Mouse (Mus musculus): Measurements from ENCODE around the gene Elob.

The Elob gene

GRCm38 (mm10) chr17:23823614-23824013 lies 5.3 kb downstream of the Elob start:
- no peak for DNase-seq (ENCODE audit: low read depth)

GRCm38 (mm10) chr17:23823018-23823417 lies 5.9 kb downstream of the Elob start:
- no peak for DNase-seq (ENCODE audit: low read depth)

GRCm38 (mm10) chr17:23822094-23822493 lies 6.8 kb downstream of the Elob start:
- no peak for DNase-seq (ENCODE audit: low read depth)

- DNase-seq (ENCODE audit: low read depth) = no peak
Observed at GRCm38 (mm10) chr17:23820731-23821130, 8.2 kb downstream of the Elob start.

- DNase-seq (ENCODE audit: low read depth) = no peak
Observed at GRCm38 (mm10) chr17:23819235-23819634, 9.7 kb downstream of the Elob start.

- DNase-seq (ENCODE audit: low read depth) = no peak
Observed at GRCm38 (mm10) chr17:23818579-23818978, 10.4 kb downstream of the Elob start.

GRCm38 (mm10) chr17:23815641-23816040 lies 13.3 kb downstream of the Elob start:
- DNase-seq (ENCODE audit: low read depth) = no peak

GRCm38 (mm10) chr17:23807918-23808317 lies 21.0 kb downstream of the Elob start:
- DNase-seq (ENCODE audit: low read depth) = no peak

- DNase-seq (ENCODE audit: low read depth) = no peak
Observed at GRCm38 (mm10) chr17:23806867-23807266, 22.1 kb downstream of the Elob start.

- DNase-seq (ENCODE audit: low read depth) = no peak
Observed at GRCm38 (mm10) chr17:23804426-23805085, 24.4 kb downstream of the Elob start.

GRCm38 (mm10) chr17:23803366-23804041 lies 25.4 kb downstream of the Elob start:
- DNase-seq (ENCODE audit: low read depth) = no peak

GRCm38 (mm10) chr17:23802746-23803365 lies 26.1 kb downstream of the Elob start:
- DNase-seq (ENCODE audit: low read depth) = peak; percentile 100

- no peak for DNase-seq (ENCODE audit: low read depth)
Observed at GRCm38 (mm10) chr17:23801627-23802026, 27.3 kb downstream of the Elob start.

- DNase-seq (ENCODE audit: low read depth) = no peak
Observed at GRCm38 (mm10) chr17:23797316-23797715, 31.6 kb downstream of the Elob start.

- DNase-seq (ENCODE audit: low read depth) = no peak
Observed at GRCm38 (mm10) chr17:23795323-23795722, 33.6 kb downstream of the Elob start.

GRCm38 (mm10) chr17:23791079-23791357 lies 37.9 kb downstream of the Elob start:
- no peak for DNase-seq (ENCODE audit: low read depth)

- DNase-seq (ENCODE audit: low read depth) = no peak
Observed at GRCm38 (mm10) chr17:23790269-23791078, 38.5 kb downstream of the Elob start, which contains the start of gene Srrm2. Srrm2 (plus strand) TSS chr17:23790532.

GRCm38 (mm10) chr17:23789749-23790268 lies 39.1 kb downstream of the Elob start:
- no peak for DNase-seq (ENCODE audit: low read depth)

- DNase-seq (ENCODE audit: low read depth) = no peak
Observed at GRCm38 (mm10) chr17:23788973-23789372, 40.0 kb downstream of the Elob start.

GRCm38 (mm10) chr17:23786510-23786931 lies 42.4 kb downstream of the Elob start:
- no peak for DNase-seq (ENCODE audit: low read depth)

- no peak for DNase-seq (ENCODE audit: low read depth)
Observed at GRCm38 (mm10) chr17:23785561-23786471, 43.1 kb downstream of the Elob start, which contains the start of gene Flywch2. Flywch2 (minus strand) TSS chr17:23786081.

Data from fibroblast of lung, adult 2 months (primary cell).